Mouse (Mus musculus) right cerebral cortex, postnatal 25 days (tissue): ENCODE measurements around the gene Neurod6.

Experiments used
- DNase-seq: peaks from one replicate; pipeline ENCODE4 v3.0.0; 2022

The Neurod6 gene

DNA sequence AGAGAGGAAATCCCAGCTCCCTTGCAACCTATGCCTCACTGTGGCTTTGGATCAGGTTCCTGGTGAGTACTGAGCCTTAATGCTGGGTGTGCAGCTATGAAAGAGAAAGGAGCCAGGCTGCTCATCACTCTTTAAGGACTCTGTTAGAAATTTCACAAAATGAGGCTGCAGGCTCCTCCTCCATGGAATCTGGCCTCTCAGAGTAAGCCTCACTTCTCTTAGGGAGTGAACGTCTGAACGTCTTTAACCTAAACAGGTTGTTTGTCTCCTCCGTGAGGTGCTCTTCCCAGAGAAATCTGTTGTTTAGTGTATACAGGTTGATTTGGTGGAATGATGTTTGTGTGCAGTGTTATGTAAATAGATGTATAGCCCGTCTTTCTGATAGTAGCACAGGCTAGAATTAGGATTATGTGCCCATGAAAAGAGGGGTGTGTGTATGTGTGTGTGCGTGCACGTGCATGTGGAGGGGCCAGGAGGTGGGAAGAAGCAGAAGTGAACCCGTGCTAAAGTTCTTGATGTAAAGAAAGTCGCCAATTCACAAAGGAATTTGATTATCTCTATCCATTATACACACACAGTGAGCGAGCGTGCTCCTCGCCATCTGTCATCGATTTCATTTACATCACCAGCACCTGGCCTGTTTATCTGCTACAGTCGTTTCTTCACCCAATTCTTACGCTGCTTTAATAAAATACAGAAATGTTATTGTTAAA, 34.8 kb downstream of the Neurod6 start:
- DNase-seq, result no peak

DNA sequence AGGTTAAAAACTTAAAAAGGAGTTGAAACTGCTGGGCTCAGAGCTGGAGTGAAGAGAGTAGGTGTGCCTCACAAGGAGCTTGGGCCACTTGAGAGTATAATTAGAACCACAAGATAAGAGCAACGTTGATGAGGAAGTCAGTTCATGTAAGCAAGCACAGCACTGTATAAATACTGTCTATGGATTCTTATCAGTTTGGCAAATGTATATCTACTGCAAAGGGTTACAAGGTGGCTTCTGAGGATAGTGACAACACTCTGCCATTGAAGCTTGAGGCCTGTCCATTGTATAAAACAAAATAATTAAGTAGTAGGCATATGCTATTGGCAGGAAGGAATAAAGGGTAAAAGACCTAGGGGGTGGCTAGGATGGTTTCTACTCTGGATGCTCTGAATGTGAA, 46.4 kb downstream of the Neurod6 start:
- DNase-seq, result no peak
